Mouse (Mus musculus): ENCODE data around the gene Yy1.

GRCm38 (mm10) chr12:108856186-108856585, 63.4 kb downstream of the Yy1 start:
- TF ChIP-seq CTCF (conservative IDR thresholded peaks at IDR 0.05; ENCODE audit: insufficient read depth, insufficient read length, low read depth, low read length) = no peak
- no peak for TF ChIP-seq POLR2A (IDR thresholded peaks at IDR 0.05; ENCODE audit: low read depth, low read length)
